Mouse (Mus musculus) kidney, postnatal 0 days (tissue): Measurements from ENCODE around the gene Serinc3. TPM values are rescaled to one million over a fixed set of nuclear protein-coding genes. Genes with fewer than 3 reads are reported as not detected.

Experiments used
- ATAC-seq: fragments of 200-750 bp; cut with Nextera tagmentation; replicated peaks from 2 replicates; pipeline ENCODE4 v1.8.0; 2017; ENCODE audit warnings: low read depth, moderate number of reproducible peaks, moderate TSS enrichment, moderate library complexity; ENCODE audit not compliant: low FRiP score
- DNase-seq: peaks from one replicate; pipeline ENCODE4 v3.0.0-alpha.2; 2016; ENCODE audit warnings: low spot score
- H3K27ac ChIP-seq: fragments of 300-500 bp; sonication (generic); 2 replicates; pipeline ENCODE4 v1.5.1; 2014; ENCODE audit warnings: mild to moderate bottlenecking
- H3K27me3 ChIP-seq: fragments of 300-500 bp; sonication (generic); 2 replicates; pipeline ENCODE4 v1.6.1; 2014; ENCODE audit warnings: low read length, mixed read lengths; ENCODE audit not compliant: insufficient read depth
- H3K36me3 ChIP-seq: fragments of 300-500 bp; sonication (generic); 2 replicates; pipeline ENCODE4 v1.6.1; 2014; ENCODE audit warnings: low read length, mixed read lengths; ENCODE audit not compliant: insufficient read depth
- H3K4me1 ChIP-seq: fragments of 300-500 bp; sonication (generic); replicated peaks from 2 replicates; pipeline ENCODE4 v1.6.1; 2014; ENCODE audit warnings: antibody characterized with exemption, low read length, mixed read lengths; ENCODE audit not compliant: insufficient read depth
- H3K4me2 ChIP-seq: fragments of 300-500 bp; sonication (generic); 2 replicates; pipeline ENCODE4 v1.6.1; 2014; ENCODE audit warnings: mild to moderate bottlenecking, low read length, moderate library complexity, mixed read lengths
- H3K4me3 ChIP-seq: fragments of 300-500 bp; sonication (generic); replicated peaks from 2 replicates; pipeline ENCODE4 v1.5.1; 2014; ENCODE audit warnings: low read depth, low read length
- H3K9ac ChIP-seq: fragments of 300-500 bp; sonication (generic); 2 replicates; pipeline ENCODE4 v1.6.1; 2014; ENCODE audit warnings: low read depth, low read length
- H3K9me3 ChIP-seq: fragments of 300-500 bp; sonication (generic); replicated peaks from 2 replicates; pipeline ENCODE4 v1.6.1; 2016; ENCODE audit warnings: low read length, inconsistent platforms, mixed read lengths
- CTCF ChIP-seq: IDR thresholded peaks from 2 replicates; pipeline ENCODE4 v1.5.1; 2016; ENCODE audit warnings: antibody characterized with exemption, low read depth, mild to moderate bottlenecking, moderate library complexity
- WGBS: fragments of 180-500 bp; shearing (Covaris S2); extraction: QIAGEN DNeasy Blood & Tissue Kit; methylation state at CpG from one replicate; pipeline ENCODE4 v1.1.7; 2014; 5-methylcytosine and 5-hydroxymethylcytosine counted together
- polyA plus RNA-seq: library from polyadenylated mRNA; unstranded; fragments of >200 nt; fragmentation: Nextera tagmentation; extraction: Ambion mirVana; gene quantifications from 2 replicates; pipeline ENCODE4 v1.2.1, GENCODE M21; 2015

Gene Serinc3
- polyA plus RNA-seq, 1 experiment from 2014 or later: 72.5 TPM

GRCm38 (mm10) chr2:163613990-163614389 lies 30.9 kb downstream of the Serinc3 start:
- 0 out of 2 replicates have a peak, but pooled peaks have one; percentile 6 for TF ChIP-seq CTCF
- Histone ChIP-seq H3K4me1 (no peaks in the 10 kb centered on the region), H3K4me3 (no peak overlapping the region), H3K36me3 (peaks cover 58% of the 10 kb centered on the region), H3K4me2 (no peak overlapping the region), H3K9me3 (no peaks in the 10 kb centered on the region), H3K27me3 (no peaks in the 10 kb centered on the region), H3K27ac (no peak overlapping the region), H3K9ac (no peak overlapping the region)
- no peak for DNase-seq
- WGBS: 96% methylated on average over 4 of the region's 4 CpGs
- ATAC-seq: no peak

GRCm38 (mm10) chr2:163613206-163613605 lies 31.7 kb downstream of the Serinc3 start:
- no peak for ATAC-seq
- Histone ChIP-seq H3K9ac (no peak overlapping the region), H3K27me3 (no peaks in the 10 kb centered on the region), H3K4me1 (no peaks in the 10 kb centered on the region), H3K4me2 (no peak overlapping the region), H3K9me3 (no peaks in the 10 kb centered on the region), H3K4me3 (no peak overlapping the region), H3K27ac (no peak overlapping the region), H3K36me3 (peaks cover 54% of the 10 kb centered on the region)
- TF ChIP-seq CTCF: no peak
- 89% methylated on average over 5 of the region's 5 CpGs for WGBS
- no peak for DNase-seq

GRCm38 (mm10) chr2:163611176-163611575 lies 33.8 kb downstream of the Serinc3 start:
- ATAC-seq: no peak
- peaks cover 49% of the 10 kb centered on the region for H3K36me3 ChIP-seq

GRCm38 (mm10) chr2:163609281-163609975 lies 35.5 kb downstream of the Serinc3 start:
- Histone ChIP-seq H3K27ac (no peak overlapping the region), H3K9me3 (no peaks in the 10 kb centered on the region), H3K27me3 (no peaks in the 10 kb centered on the region), H3K4me2 (no peak overlapping the region), H3K4me1 (no peaks in the 10 kb centered on the region), H3K4me3 (no peak overlapping the region), H3K36me3 (peaks cover 33% of the 10 kb centered on the region), H3K9ac (no peak overlapping the region)
- TF ChIP-seq CTCF: no peak
- DNase-seq (no peak), ATAC-seq (no peak)
- WGBS: 84% methylated on average over 12 of the region's 12 CpGs

More at GRCm38 (mm10) chr2:163611176-163611575, 33.8 kb downstream of the Serinc3 start:
- Histone ChIP-seq H3K4me1 (no peaks in the 10 kb centered on the region), H3K27ac (no peak overlapping the region), H3K4me2 (no peak overlapping the region), H3K27me3 (no peaks in the 10 kb centered on the region), H3K9me3 (no peaks in the 10 kb centered on the region), H3K4me3 (no peak overlapping the region), H3K9ac (no peak overlapping the region)
- no peak for DNase-seq
- 79% methylated on average over 9 of the region's 9 CpGs for WGBS
- TF ChIP-seq CTCF: no peak

GRCm38 (mm10) chr2:163608008-163608407 lies 36.9 kb downstream of the Serinc3 start:
- DNase-seq (no peak), ATAC-seq (no peak)
- Histone ChIP-seq H3K27ac (no peak overlapping the region), H3K4me3 (no peak overlapping the region), H3K36me3 (peaks cover 19% of the 10 kb centered on the region; the same call in 1 of the 2 replicates), H3K9me3 (no peaks in the 10 kb centered on the region), H3K4me1 (peaks cover 3% of the 10 kb centered on the region; the same call in 1 of the 2 replicates), H3K4me2 (no peak overlapping the region), H3K9ac (no peak overlapping the region), H3K27me3 (no peaks in the 10 kb centered on the region)
- WGBS: 80% methylated on average over 7 of the region's 7 CpGs
- TF ChIP-seq CTCF: no peak

GRCm38 (mm10) chr2:163606161-163606560 lies 38.8 kb downstream of the Serinc3 start:
- no peak overlapping the region for H3K4me2 ChIP-seq
- no peak overlapping the region for H3K4me3 ChIP-seq
- H3K27ac ChIP-seq: no peak overlapping the region
- no peaks in the 10 kb centered on the region for H3K27me3 ChIP-seq
- peaks cover 6% of the 10 kb centered on the region; the same call in 1 of the 2 replicates for H3K36me3 ChIP-seq
- no peaks in the 10 kb centered on the region for H3K9me3 ChIP-seq
- ATAC-seq: no peak
- TF ChIP-seq CTCF: no peak
- WGBS: 82% methylated on average over 7 of the region's 7 CpGs
- DNase-seq: no peak
- H3K9ac ChIP-seq: no peak overlapping the region
- peaks cover 8% of the 10 kb centered on the region; the same call in 1 of the 2 replicates for H3K4me1 ChIP-seq
